Mouse (Mus musculus) ES-E14 (cell line): ENCODE measurements around the gene Ndufs2. TPM values are rescaled to one million over a fixed set of nuclear protein-coding genes. Genes with fewer than 3 reads are reported as not detected.
A peak's percentile ranks its signal among the peaks of the same experiment; 100 is the strongest.

ENCODE experiments used
- DNase-seq: peaks from one replicate; pipeline ENCODE4 v3.0.0-alpha.2; 2013; ENCODE audit warnings: low read depth, low spot score
- H3K27ac ChIP-seq: 2 replicates; pipeline ENCODE4 v1.5.1; 2012; ENCODE audit warnings: low read depth, mild to moderate bottlenecking, low read length, moderate library complexity, mixed read lengths; ENCODE audit not compliant: poor library complexity, insufficient read depth, severe bottlenecking
- H3K36me3 ChIP-seq: 2 replicates; pipeline ENCODE4 v1.6.1; 2012; ENCODE audit warnings: mild to moderate bottlenecking, low read length, moderate library complexity, mixed read lengths; ENCODE audit not compliant: control insufficient read depth, poor library complexity, insufficient read depth, severe bottlenecking
- H3K4me1 ChIP-seq, 2 experiments: fragments of 150-350 bp in 1 of 2; sonication (generic) in 1 of 2; 2 replicates each; pipeline ENCODE4 v1.6.1; 2012; ENCODE audit warnings: low read length in 2 of 2, mild to moderate bottlenecking in 1 of 2, mixed read lengths in 1 of 2; ENCODE audit not compliant: control insufficient read depth in 2 of 2, insufficient read depth in 2 of 2, poor library complexity in 1 of 2
- H3K4me3 ChIP-seq, 2 experiments: fragments of 150-350 bp in 1 of 2; sonication (generic) in 1 of 2; 2 replicates each; pipeline ENCODE4 v1.5.1; 2012; ENCODE audit warnings: low read length in 2 of 2, low read depth in 1 of 2, mild to moderate bottlenecking in 1 of 2, mixed read lengths in 1 of 2; ENCODE audit not compliant: insufficient read depth in 1 of 2, poor library complexity in 1 of 2, severe bottlenecking in 1 of 2
- H3K9ac ChIP-seq: 2 replicates; pipeline ENCODE4 v1.6.1; 2012; ENCODE audit warnings: low read depth, mild to moderate bottlenecking, low read length, mixed read lengths; ENCODE audit not compliant: poor library complexity, insufficient read depth, severe bottlenecking
- H3K9me3 ChIP-seq: fragments of 150-350 bp; sonication (generic); 2 replicates; pipeline ENCODE4 v1.6.1; 2012; ENCODE audit warnings: low read depth, mild to moderate bottlenecking, low read length; ENCODE audit not compliant: control insufficient read depth, insufficient read depth
- CHD2 ChIP-seq: IDR thresholded peaks from 2 replicates; pipeline ENCODE4 v1.6.1; 2014; ENCODE audit warnings: mild to moderate bottlenecking, low read depth, low read length, inconsistent platforms
- HCFC1 ChIP-seq: IDR thresholded peaks from 2 replicates; pipeline ENCODE4 v1.6.1; 2012; ENCODE audit warnings: low read length, inconsistent platforms, borderline replicate concordance; ENCODE audit not compliant: insufficient read depth
- MAFK ChIP-seq: IDR thresholded peaks from 2 replicates; pipeline ENCODE4 v1.6.1; 2014; ENCODE audit warnings: mild to moderate bottlenecking, low read depth, low read length, inconsistent platforms; ENCODE audit not compliant: insufficient read depth
- ZC3H11A ChIP-seq: IDR thresholded peaks from 2 replicates; pipeline ENCODE4 v1.6.1; 2012; ENCODE audit warnings: low read depth, mild to moderate bottlenecking, inconsistent platforms, low read length, borderline replicate concordance
- ZNF384 ChIP-seq: IDR thresholded peaks from 2 replicates; pipeline ENCODE4 v1.6.1; 2012; ENCODE audit warnings: low read depth, low read length, inconsistent platforms
- in situ Hi-C, 2 experiments: fragments of 600-800 bp; cut with MboI; formaldehyde crosslinking; loops; one replicate each; pipeline ENCODE4 v1.15.1; 2025; ENCODE audit warnings: low sequenced_read_pairs in 2 of 2, inconsistent platforms in 1 of 2; ENCODE audit not compliant: unreplicated experiment in 2 of 2
- total RNA-seq: library from RNA; depleted of rRNA; stranded (reverse); fragments of 300-350 nt; gene quantifications from 2 replicates; pipeline ENCODE4 v1.2.3, GENCODE M21; 2012

Ndufs2 gene
- total RNA-seq, 1 experiment, result 175 TPM

DNA sequence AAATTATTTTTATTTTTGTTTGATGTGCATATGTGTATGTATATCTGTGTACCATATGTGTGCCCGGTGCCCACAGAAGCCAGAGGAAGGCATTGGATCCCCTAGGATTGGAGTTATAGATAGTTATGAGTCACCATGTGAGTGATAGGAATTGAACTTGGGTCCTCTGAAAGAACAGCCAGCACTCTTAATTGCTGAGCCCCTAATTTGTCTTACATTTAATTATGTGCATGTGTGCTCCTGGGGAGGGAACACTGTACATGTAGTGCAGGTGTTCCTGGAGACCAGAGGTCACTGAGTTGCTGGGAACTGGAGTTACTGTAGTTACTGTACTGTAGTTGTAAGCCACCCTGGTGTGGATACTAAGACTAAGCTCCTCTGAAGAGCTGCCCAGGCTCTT, 50.4 kb downstream of the Ndufs2 start:
- peaks cover 0 to 2% of the 10 kb centered on the region in 2 experiments; a peak in 1 of 4 replicates for H3K4me1 ChIP-seq
- H3K9ac ChIP-seq, result no peak overlapping the region
- DNase-seq, result no peak
- in situ Hi-C loops, result no loop called here
- no peak overlapping the region for H3K27ac ChIP-seq
- H3K36me3 ChIP-seq, result no peaks in the 10 kb centered on the region
- no peaks in the 10 kb centered on the region for H3K9me3 ChIP-seq
- no peak overlapping the region for H3K4me3 ChIP-seq
- TF ChIP-seq CHD2 (no peak), HCFC1 (no peak), ZNF384 (no peak), ZC3H11A (no peak), MAFK (no peak)

DNA sequence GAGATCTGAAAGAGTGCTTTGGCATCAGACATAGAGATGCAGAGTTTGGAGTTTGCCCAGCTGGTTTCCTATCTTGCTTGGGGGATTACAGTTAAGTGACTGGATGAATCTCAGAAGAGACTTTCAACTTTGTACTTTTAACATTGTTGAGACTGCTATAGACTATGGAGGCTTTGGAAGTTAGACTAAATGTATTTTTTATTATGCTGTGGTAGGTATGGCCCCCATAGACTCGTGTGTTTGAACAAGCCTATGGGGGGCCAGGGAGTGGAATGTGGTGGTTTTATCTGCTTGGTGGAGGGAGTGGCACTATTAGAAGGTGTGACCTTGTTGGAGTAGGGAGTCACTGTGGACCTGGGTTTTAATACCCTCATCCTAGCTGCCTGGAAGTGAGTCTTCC, 51.7 kb downstream of the Ndufs2 start:
- DNase-seq, result no peak

DNA sequence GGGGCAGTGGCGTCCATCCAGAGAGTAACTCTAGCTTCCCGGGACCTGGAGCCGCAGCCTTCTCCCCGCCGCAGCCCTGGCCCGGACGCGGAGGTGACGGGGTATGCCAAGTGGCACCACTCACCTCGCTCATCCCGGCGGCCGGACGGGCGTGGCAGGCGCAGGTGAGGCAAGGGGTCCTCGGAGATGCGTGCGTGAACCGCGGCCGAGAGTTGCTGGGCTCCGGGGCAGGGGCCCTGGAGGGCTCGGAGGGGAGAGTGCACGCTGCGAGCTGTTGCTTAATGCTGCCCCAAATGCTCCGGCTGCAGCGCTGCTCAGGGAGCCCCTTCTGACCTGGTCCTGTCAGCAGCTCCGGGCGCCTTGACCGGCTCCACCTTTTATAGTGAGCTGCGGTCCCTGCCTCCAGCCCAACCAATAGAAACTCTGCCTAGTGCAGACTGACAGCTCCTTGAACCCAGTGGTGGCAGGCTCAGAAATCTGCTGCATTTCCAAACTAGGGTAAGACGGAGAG, 55.2 kb downstream of the Ndufs2 start, which contains the start of gene Pcp4l1:
Gene Pcp4l1 (minus strand): TSS at position 382 of the 511 bp plus-strand sequence.
- H3K4me3 ChIP-seq, result peak within 1 kb of the TSS; percentile 77 to 91
- no peak within 1 kb of the TSS for H3K27ac ChIP-seq
- peak; percentile 68 for DNase-seq
- in situ Hi-C loops, result no loop called here
- TF ChIP-seq MAFK (no peak), CHD2 (peak; percentile 69; the same call in 1 of the 2 replicates), ZNF384 (no peak)
- peak within 1 kb of the TSS; percentile 3; the same call in 1 of the 2 replicates for H3K9ac ChIP-seq
- no peaks in the 10 kb centered on the region for H3K9me3 ChIP-seq
- no peaks in the 10 kb centered on the region for H3K36me3 ChIP-seq
- H3K4me1 ChIP-seq, result peaks cover 0 to 2% of the 10 kb centered on the region in 2 experiments; a peak in 1 of 4 replicates

More for the DNA sequence above, 51.7 kb downstream of the Ndufs2 start:
- in situ Hi-C loops, result no loop called here
- Histone ChIP-seq H3K36me3 (no peaks in the 10 kb centered on the region), H3K9me3 (no peaks in the 10 kb centered on the region), H3K27ac (no peak overlapping the region), H3K4me1 (peaks cover 0 to 2% of the 10 kb centered on the region in 2 experiments; a peak in 1 of 4 replicates), H3K9ac (no peak overlapping the region), H3K4me3 (no peak overlapping the region)
- TF ChIP-seq ZNF384 (no peak), CHD2 (no peak), MAFK (no peak), ZC3H11A (no peak), HCFC1 (no peak)

DNA sequence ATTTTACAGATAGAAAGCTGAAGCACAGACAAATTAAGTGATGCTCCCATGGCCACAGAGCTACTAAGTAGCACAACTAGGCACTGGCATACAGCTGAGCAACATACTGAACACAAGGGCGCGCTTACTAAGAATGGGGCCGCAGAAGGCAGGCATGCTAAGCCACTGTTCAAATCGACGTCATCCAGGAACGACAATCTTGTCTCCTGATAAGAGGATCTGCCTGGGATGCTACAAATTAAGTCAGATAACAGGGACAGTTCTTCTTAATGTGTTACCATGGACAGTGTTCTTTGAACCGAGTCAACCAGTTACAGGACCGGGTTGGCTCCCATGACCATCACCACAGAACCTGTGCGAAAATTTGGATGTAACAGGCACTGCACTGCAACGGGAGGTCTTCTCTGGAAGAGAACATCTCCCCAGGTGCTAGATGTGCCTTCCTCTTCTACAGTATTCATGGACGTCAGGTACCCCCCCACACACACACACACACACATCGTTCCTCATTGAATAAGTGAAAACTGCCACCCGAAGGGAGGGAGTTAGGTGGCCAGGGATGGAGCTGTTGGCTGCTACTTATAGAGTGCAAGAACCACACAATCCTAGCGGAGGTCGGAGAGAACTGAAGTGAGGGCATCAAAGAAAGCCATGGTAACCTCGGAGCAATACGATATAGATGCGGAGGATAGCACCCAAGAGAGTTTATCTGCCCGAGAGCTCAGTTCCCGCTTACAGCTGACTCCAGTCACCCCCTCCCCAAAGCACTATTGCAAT, 56.0 kb downstream of the Ndufs2 start:
- H3K4me3 ChIP-seq, result peak overlapping the region; percentile 77 to 91
- no peaks in the 10 kb centered on the region for H3K36me3 ChIP-seq
- H3K9ac ChIP-seq, result peak overlapping the region; percentile 3; the same call in 1 of the 2 replicates
- no peak for TF ChIP-seq HCFC1
- TF ChIP-seq ZC3H11A, result no peak
- TF ChIP-seq ZNF384, result no peak
- no peak for TF ChIP-seq MAFK
- TF ChIP-seq CHD2, result no peak
- H3K9me3 ChIP-seq, result no peaks in the 10 kb centered on the region
- in situ Hi-C loops, result no loop called here
- peaks cover 0 to 2% of the 10 kb centered on the region in 2 experiments; a peak in 1 of 4 replicates for H3K4me1 ChIP-seq
- no peak for DNase-seq
- H3K27ac ChIP-seq, result no peak overlapping the region
